21 mouse cellular contexts compared by ENCODE assay signal in the genomic region with DNA sequence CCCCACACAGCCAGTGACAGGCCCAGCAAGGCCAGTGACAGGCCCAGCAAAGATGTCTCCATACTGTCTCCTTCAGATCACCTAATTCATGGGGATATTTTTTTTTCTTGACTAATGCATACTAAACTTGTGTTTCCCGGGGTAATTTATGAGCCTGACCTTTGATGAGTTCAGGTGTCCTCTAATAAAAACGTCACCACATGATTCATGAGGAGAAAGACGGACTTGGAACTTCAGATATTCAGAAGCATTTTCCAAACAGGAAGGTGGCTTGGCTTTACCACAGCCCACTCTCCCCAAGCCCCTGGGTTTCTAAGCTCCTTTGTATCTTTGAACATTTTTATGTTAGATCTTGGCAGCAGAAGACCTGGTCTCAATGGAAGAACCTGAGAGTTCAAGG.
DNase-seq lines count a peak whose midpoint lies in the region; ATAC-seq and TF ChIP-seq lines count a peak whose summit lies in the region.
"Had no signal": no experiment of that assay in that cellular context is flagged by ENCODE, and none has a peak within 500 bp of the region (broad histone marks: within the 10 kb centered on the region; RNA-seq: fewer than 3 reads in every experiment).

No protein-coding gene starts in this region.

- no peak overlapping the region for H3K4me2 ChIP-seq in midbrain, embryonic 11.5 days
- no peak overlapping the region for H3K4me2 ChIP-seq in midbrain, embryonic 14.5 days (ENCODE audit: low read length)
- H3K4me2 ChIP-seq: forebrain, embryonic 12.5 days; forebrain, embryonic 15.5 days; heart, embryonic 11.5 days; hindbrain, embryonic 12.5 days had no signal

- no peak overlapping the region for H3K4me3 ChIP-seq in gastrocnemius, adult 2 months
- H3K4me3 ChIP-seq in midbrain, embryonic 11.5 days (ENCODE audit: low read depth, low read length), result no peak overlapping the region
- no peak overlapping the region for H3K4me3 ChIP-seq in midbrain, embryonic 14.5 days (replicated peaks; ENCODE audit: low read depth, low read length)
- H3K4me3 ChIP-seq in small intestine, adult 2 months (ENCODE audit: low read depth, low read length), result no peak overlapping the region
- H3K4me3 ChIP-seq: forebrain, embryonic 12.5 days; forebrain, embryonic 15.5 days; hindbrain, embryonic 12.5 days had no signal

- H3K27ac ChIP-seq in gastrocnemius, adult 2 months, result peak overlapping the region; percentile 12; the same call in 1 of the 2 replicates
- no peak overlapping the region for H3K27ac ChIP-seq in midbrain, embryonic 11.5 days (ENCODE audit: low read depth, low read length)
- H3K27ac ChIP-seq in midbrain, embryonic 14.5 days (replicated peaks; ENCODE audit: low read depth, low read length), result no peak overlapping the region
- peak overlapping the region; percentile 75 for H3K27ac ChIP-seq in small intestine, adult 2 months (ENCODE audit: insufficient read depth, low read depth, low read length)
- H3K27ac ChIP-seq: forebrain, embryonic 12.5 days; forebrain, embryonic 15.5 days; hindbrain, embryonic 12.5 days had no signal

- WGBS in midbrain, embryonic 11.5 days, result 73% methylated on average over 3 of the region's 3 CpGs
- 87% methylated on average over 3 of the region's 3 CpGs for WGBS in midbrain, embryonic 14.5 days
- 29% methylated on average over 3 of the region's 3 CpGs for WGBS in small intestine, adult 2 months

- H3K36me3 ChIP-seq in midbrain, embryonic 11.5 days (ENCODE audit: control insufficient read depth, insufficient read depth, low read length), result no peaks in the 10 kb centered on the region
- H3K36me3 ChIP-seq in midbrain, embryonic 14.5 days (ENCODE audit: control insufficient read depth, insufficient read depth, low read length), result no peaks in the 10 kb centered on the region
- no peaks in the 10 kb centered on the region for H3K36me3 ChIP-seq in small intestine, adult 2 months (ENCODE audit: control insufficient read depth, insufficient read depth, low read length)
- H3K36me3 ChIP-seq: forebrain, embryonic 12.5 days; forebrain, embryonic 15.5 days; hindbrain, embryonic 12.5 days had no signal

- no peak for TF ChIP-seq CTCF in gastrocnemius, adult 2 months (IDR thresholded peaks at IDR 0.05)
- TF ChIP-seq CTCF in small intestine, adult 2 months (IDR thresholded peaks at IDR 0.05; ENCODE audit: extremely low read depth, insufficient read length, insufficient replicate concordance, low read depth, low read length), result no peak

- intact Hi-C loops in gastrocnemius, adult 2 months (cut with DNase I), result no loop called here

- ATAC-seq in midbrain, embryonic 11.5 days (ENCODE audit: low FRiP score), result no peak
- no peak for ATAC-seq in midbrain, embryonic 14.5 days (ENCODE audit: low FRiP score, low TSS enrichment)
- ATAC-seq: activated CD4-positive, CD25-positive, alpha-beta regulatory T cell, adult 4 months; forebrain, embryonic 15.5 days; hindbrain, embryonic 16.5 days had no signal

- H3K4me1 ChIP-seq in midbrain, embryonic 11.5 days (ENCODE audit: control insufficient read depth, insufficient read depth, low read length), result peaks cover 6% of the 10 kb centered on the region; the same call in 1 of the 2 replicates
- peaks cover 8% of the 10 kb centered on the region; the same call in 1 of the 2 replicates for H3K4me1 ChIP-seq in midbrain, embryonic 14.5 days (ENCODE audit: control insufficient read depth, insufficient read depth, low read length)
- peaks cover 13% of the 10 kb centered on the region; the same call in 1 of the 2 replicates for H3K4me1 ChIP-seq in small intestine, adult 2 months (ENCODE audit: control insufficient read depth, insufficient read depth, insufficient read length, low read length)

- H3K9me3 ChIP-seq in midbrain, embryonic 11.5 days (ENCODE audit: control insufficient read depth, low read length), result no peaks in the 10 kb centered on the region
- no peaks in the 10 kb centered on the region for H3K9me3 ChIP-seq in midbrain, embryonic 14.5 days (ENCODE audit: control insufficient read depth, low read length)
- H3K9me3 ChIP-seq: forebrain, embryonic 12.5 days; forebrain, embryonic 15.5 days; hindbrain, embryonic 12.5 days had no signal

- H3K9ac ChIP-seq in midbrain, embryonic 11.5 days (ENCODE audit: low read length), result no peak overlapping the region
- no peak overlapping the region for H3K9ac ChIP-seq in midbrain, embryonic 14.5 days (replicated peaks; ENCODE audit: low read length)
- H3K9ac ChIP-seq: forebrain, embryonic 12.5 days; forebrain, embryonic 15.5 days; hindbrain, embryonic 12.5 days had no signal

- DNase-seq in adrenal gland, adult (ENCODE audit: inconsistent age in 2 of 2, low spot score in 1 of 2), result peak; percentile 30 to 82
- no peak for DNase-seq in adrenal gland, adult 8-10 months
- DNase-seq in gastrocnemius, adult 2 months, result no peak
- no peak for DNase-seq in gastrocnemius, postnatal 25 days
- DNase-seq in midbrain, embryonic 11.5 days (ENCODE audit: low spot score, missing footprints), result peak; percentile 53
- DNase-seq in midbrain, embryonic 14.5 days, result no peak
- DNase-seq in right cerebral cortex, postnatal 4 days, result no peak
- DNase-seq: adrenal gland, postnatal 14 days; cerebellum, adult 11 months; cerebellum, adult 2 months; cerebellum, adult 9-11 months; cerebellum, postnatal 25 days; gastrocnemius, postnatal 10 days; heart, adult 11 months had no signal

- TF ChIP-seq POLR2A in small intestine, adult 2 months (IDR thresholded peaks at IDR 0.05; ENCODE audit: low read depth, low read length), result no peak

- H3K27me3 ChIP-seq in midbrain, embryonic 11.5 days (ENCODE audit: control insufficient read depth, insufficient read depth, low read length), result no peaks in the 10 kb centered on the region
- H3K27me3 ChIP-seq in midbrain, embryonic 14.5 days (ENCODE audit: control insufficient read depth, insufficient read depth, low read length), result no peaks in the 10 kb centered on the region
- no peaks in the 10 kb centered on the region for H3K27me3 ChIP-seq in small intestine, adult 2 months (ENCODE audit: control insufficient read depth, insufficient read depth, low read length)
- H3K27me3 ChIP-seq: forebrain, embryonic 15.5 days; hindbrain, embryonic 12.5 days had no signal

Comparison
In these comparisons a context has a peak if more than half of its experiments do, and no peak if none do; other contexts are left out.
1. DNase-seq: peak in adrenal gland, adult (2 of 2) and midbrain, embryonic 11.5 days (single experiment); none in adrenal gland, adult 8-10 months (single experiment), gastrocnemius, adult 2 months (single experiment), gastrocnemius, postnatal 25 days (single experiment), midbrain, embryonic 14.5 days (single experiment) and right cerebral cortex, postnatal 4 days (single experiment).
2. H3K27ac ChIP-seq: peak in gastrocnemius, adult 2 months (single experiment) and small intestine, adult 2 months (single experiment); none in midbrain, embryonic 11.5 days (single experiment) and midbrain, embryonic 14.5 days (single experiment).